Mouse (Mus musculus): ENCODE data around the gene Hsf5. TPM values are rescaled to one million over a fixed set of nuclear protein-coding genes. Genes with fewer than 3 reads are reported as not detected.

Gene Hsf5
- polyA plus RNA-seq, 1 experiment from 2014 or later: 0.35 TPM

- H3K9ac ChIP-seq: no peak overlapping the region
- no peak overlapping the region; the same call in 1 of the 2 replicates for H3K27ac ChIP-seq (replicated peaks)
- no peak overlapping the region for H3K4me2 ChIP-seq (replicated peaks)
- H3K4me1 ChIP-seq: no peaks in the 10 kb centered on the region
- no peaks in the 10 kb centered on the region for H3K9me3 ChIP-seq (replicated peaks)
- 70% methylated on average over 14 of the region's 14 CpGs for WGBS
- H3K27me3 ChIP-seq: no peaks in the 10 kb centered on the region
- ATAC-seq (ENCODE audit: insufficient number of reproducible peaks, low FRiP score, low TSS enrichment, low read depth): no peak
- no peak overlapping the region for H3K4me3 ChIP-seq (replicated peaks)
- H3K36me3 ChIP-seq: no peaks in the 10 kb centered on the region
These were observed 80.2 kb downstream of the Hsf5 start for GRCm38 (mm10) chr11:87697131-87697682.

- Histone ChIP-seq H3K9me3 (replicated peaks) (no peaks in the 10 kb centered on the region), H3K4me3 (replicated peaks) (no peak overlapping the region), H3K27ac (replicated peaks) (no peak overlapping the region), H3K27me3 (no peaks in the 10 kb centered on the region), H3K36me3 (no peaks in the 10 kb centered on the region), H3K4me2 (replicated peaks) (no peak overlapping the region), H3K9ac (no peak overlapping the region), H3K4me1 (no peaks in the 10 kb centered on the region)
- 84% methylated on average over 4 of the region's 4 CpGs for WGBS
- no peak for ATAC-seq (ENCODE audit: insufficient number of reproducible peaks, low FRiP score, low TSS enrichment, low read depth)
These were observed 81.2 kb downstream of the Hsf5 start for GRCm38 (mm10) chr11:87698126-87698525.

GRCm38 (mm10) chr11:87701108-87701507 lies 84.1 kb downstream of the Hsf5 start:
- Histone ChIP-seq H3K9ac (no peak overlapping the region), H3K4me1 (no peaks in the 10 kb centered on the region), H3K4me3 (replicated peaks) (no peak overlapping the region), H3K9me3 (replicated peaks) (no peaks in the 10 kb centered on the region), H3K27me3 (no peaks in the 10 kb centered on the region), H3K36me3 (no peaks in the 10 kb centered on the region), H3K4me2 (replicated peaks) (no peak overlapping the region), H3K27ac (replicated peaks) (no peak overlapping the region)
- no peak for ATAC-seq (ENCODE audit: insufficient number of reproducible peaks, low FRiP score, low TSS enrichment, low read depth)
- WGBS: 83% methylated on average over 6 of the region's 6 CpGs

- no peaks in the 10 kb centered on the region for H3K9me3 ChIP-seq (replicated peaks)
- H3K36me3 ChIP-seq: no peaks in the 10 kb centered on the region
- no peaks in the 10 kb centered on the region for H3K4me1 ChIP-seq
- H3K4me3 ChIP-seq (replicated peaks): no peak overlapping the region
- H3K27me3 ChIP-seq: no peaks in the 10 kb centered on the region
- no peak overlapping the region for H3K4me2 ChIP-seq (replicated peaks)
- no peak for ATAC-seq (ENCODE audit: insufficient number of reproducible peaks, low FRiP score, low TSS enrichment, low read depth)
- no peak overlapping the region for H3K9ac ChIP-seq
- no peak overlapping the region for H3K27ac ChIP-seq (replicated peaks)
- WGBS: 69% methylated on average over 14 of the region's 14 CpGs
These were observed 85.1 kb downstream of the Hsf5 start for GRCm38 (mm10) chr11:87701877-87702620.

DNA sequence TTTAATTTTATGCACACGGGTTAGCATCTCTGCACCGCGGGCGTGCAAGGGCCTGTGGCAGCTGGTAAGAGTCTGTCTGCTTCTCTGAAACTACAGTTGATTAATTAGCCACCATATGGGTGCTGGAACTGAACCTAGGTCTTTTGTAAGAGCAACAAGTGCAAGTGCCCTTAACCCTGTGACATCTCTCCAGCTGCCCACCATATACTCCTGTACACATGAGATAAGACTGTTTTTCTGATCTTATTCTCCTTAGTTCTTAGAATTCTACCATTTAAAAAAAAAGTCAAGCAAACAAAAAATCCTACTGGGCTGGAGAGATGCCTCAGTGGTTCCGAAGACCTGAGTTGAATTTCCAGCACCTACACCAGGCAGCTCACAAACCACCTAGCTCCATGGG lies 86.7 kb downstream of the Hsf5 start:
- Histone ChIP-seq H3K4me1 (0 out of 2 replicates have a peak, but pooled peaks cover 6% of the 10 kb centered on the region), H3K27ac (replicated peaks) (no peak overlapping the region), H3K4me2 (replicated peaks) (no peak overlapping the region), H3K36me3 (no peaks in the 10 kb centered on the region), H3K9ac (no peak overlapping the region), H3K27me3 (no peaks in the 10 kb centered on the region), H3K4me3 (replicated peaks) (no peak overlapping the region), H3K9me3 (replicated peaks) (no peaks in the 10 kb centered on the region)
- no peak for ATAC-seq (ENCODE audit: insufficient number of reproducible peaks, low FRiP score, low TSS enrichment, low read depth)
- WGBS: 79% methylated on average over 5 of the region's 5 CpGs

GRCm38 (mm10) chr11:87704289-87704688 lies 87.3 kb downstream of the Hsf5 start:
- Histone ChIP-seq H3K36me3 (no peaks in the 10 kb centered on the region), H3K4me1 (0 out of 2 replicates have a peak, but pooled peaks cover 11% of the 10 kb centered on the region), H3K4me3 (replicated peaks) (no peak overlapping the region), H3K27me3 (no peaks in the 10 kb centered on the region), H3K27ac (replicated peaks) (no peak overlapping the region), H3K9ac (no peak overlapping the region), H3K4me2 (replicated peaks) (no peak overlapping the region), H3K9me3 (replicated peaks) (no peaks in the 10 kb centered on the region)
- no peak for ATAC-seq (ENCODE audit: insufficient number of reproducible peaks, low FRiP score, low TSS enrichment, low read depth)
- 82% methylated on average over 9 of the region's 9 CpGs for WGBS

- no peaks in the 10 kb centered on the region for H3K9me3 ChIP-seq (replicated peaks)
- H3K36me3 ChIP-seq: no peaks in the 10 kb centered on the region
- H3K9ac ChIP-seq: no peak overlapping the region
- no peak for ATAC-seq (ENCODE audit: insufficient number of reproducible peaks, low FRiP score, low TSS enrichment, low read depth)
- no peak overlapping the region for H3K4me3 ChIP-seq (replicated peaks)
- H3K27me3 ChIP-seq: no peaks in the 10 kb centered on the region
- peaks cover 22% of the 10 kb centered on the region for H3K4me1 ChIP-seq
- H3K4me2 ChIP-seq (replicated peaks): no peak overlapping the region
- H3K27ac ChIP-seq (replicated peaks): no peak overlapping the region
- 46% methylated on average over 8 of the region's 8 CpGs for WGBS
These were observed 90.6 kb downstream of the Hsf5 start for GRCm38 (mm10) chr11:87707570-87707969.

GRCm38 (mm10) chr11:87708979-87709378 lies 92.0 kb downstream of the Hsf5 start:
- H3K4me3 ChIP-seq (replicated peaks): no peak overlapping the region
- WGBS: 77% methylated on average over 5 of the region's 5 CpGs
- H3K4me1 ChIP-seq: peaks cover 22% of the 10 kb centered on the region
- ATAC-seq (ENCODE audit: insufficient number of reproducible peaks, low FRiP score, low TSS enrichment, low read depth): no peak
- H3K4me2 ChIP-seq (replicated peaks): peak overlapping the region; percentile 50; the same call in 1 of the 2 replicates
- H3K9me3 ChIP-seq (replicated peaks): no peaks in the 10 kb centered on the region
- no peaks in the 10 kb centered on the region for H3K27me3 ChIP-seq
- no peaks in the 10 kb centered on the region for H3K36me3 ChIP-seq
- no peak overlapping the region for H3K9ac ChIP-seq
- H3K27ac ChIP-seq (replicated peaks): peak overlapping the region; percentile 59; the same call in 1 of the 2 replicates

Other genes with a start within 250 kb of the Hsf5 start
- gene Rad51c, start 212.2 kb upstream of the Hsf5 start, polyA plus RNA-seq (2015; fragmentation: Nextera tagmentation; extraction: Ambion mirVana): 6.4 and 7.3 TPM in 2 replicates
- 1.7 and 2.0 TPM in 2 replicates for gene Tex14, start 212.1 kb upstream of the Hsf5 start, polyA plus RNA-seq (2015; fragmentation: Nextera tagmentation; extraction: Ambion mirVana)
- gene Gm11492, start 50.5 kb upstream of the Hsf5 start, polyA plus RNA-seq (2015; fragmentation: Nextera tagmentation; extraction: Ambion mirVana): not detected in 2 replicates
- gene Sept4, start 48.3 kb upstream of the Hsf5 start, polyA plus RNA-seq (2015; fragmentation: Nextera tagmentation; extraction: Ambion mirVana): 33.0 and 37.9 TPM in 2 replicates
- 25.7 and 27.4 TPM in 2 replicates for gene Mtmr4, start 25.0 kb upstream of the Hsf5 start, polyA plus RNA-seq (2015; fragmentation: Nextera tagmentation; extraction: Ambion mirVana)
- gene Rnf43, start 45.6 kb downstream of the Hsf5 start, polyA plus RNA-seq (2015; fragmentation: Nextera tagmentation; extraction: Ambion mirVana): 8.7 and 9.2 TPM in 2 replicates
- gene Supt4a, start 120.4 kb downstream of the Hsf5 start, polyA plus RNA-seq (2015; fragmentation: Nextera tagmentation; extraction: Ambion mirVana): 158 and 165 TPM in 2 replicates
- 4.0 and 5.9 TPM in 2 replicates for gene Tspoap1, start 143.4 kb downstream of the Hsf5 start, polyA plus RNA-seq (2015; fragmentation: Nextera tagmentation; extraction: Ambion mirVana)
- 0.85 and 1.1 TPM in 2 replicates for gene Mpo, start 176.4 kb downstream of the Hsf5 start, polyA plus RNA-seq (2015; fragmentation: Nextera tagmentation; extraction: Ambion mirVana)
- 0.21 and 0.29 TPM in 2 replicates for gene Lpo, start 211.1 kb downstream of the Hsf5 start, polyA plus RNA-seq (2015; fragmentation: Nextera tagmentation; extraction: Ambion mirVana)
- 17.1 and 18.8 TPM in 2 replicates for gene Mks1, start 236.1 kb downstream of the Hsf5 start, polyA plus RNA-seq (2015; fragmentation: Nextera tagmentation; extraction: Ambion mirVana)

Data from embryonic facial prominence, embryonic 15.5 days (tissue).